Mouse (Mus musculus) erythroblast, embryonic 14.5 days (primary cell): Measurements from ENCODE around the gene Irf2. TPM values are rescaled to one million over a fixed set of nuclear protein-coding genes. Genes with fewer than 3 reads are reported as not detected.

Source experiments
- H3K27me3 ChIP-seq: 2 replicates; pipeline ENCODE4 v1.6.1; 2012; ENCODE audit warnings: inconsistent platforms; ENCODE audit not compliant: control insufficient read depth
- H3K36me3 ChIP-seq: 2 replicates; pipeline ENCODE4 v1.6.1; 2012; ENCODE audit warnings: mild to moderate bottlenecking, inconsistent platforms; ENCODE audit not compliant: control insufficient read depth
- H3K4me1 ChIP-seq: 2 replicates; pipeline ENCODE4 v1.6.1; 2012; ENCODE audit warnings: inconsistent platforms; ENCODE audit not compliant: control insufficient read depth
- H3K4me3 ChIP-seq: replicated peaks from 2 replicates; pipeline ENCODE3; 2012; ENCODE audit warnings: moderate library complexity, mild to moderate bottlenecking, inconsistent platforms
- H3K9me3 ChIP-seq: 2 replicates; pipeline ENCODE4 v1.6.1; 2012; ENCODE audit warnings: low read length, inconsistent platforms, mixed read lengths; ENCODE audit not compliant: control insufficient read depth
- GATA1 ChIP-seq: IDR thresholded peaks from 2 replicates; pipeline ENCODE4 v1.6.1; 2012; ENCODE audit warnings: low read length, inconsistent platforms, mixed read lengths
- TAL1 ChIP-seq: IDR thresholded peaks from 3 replicates; pipeline ENCODE4 v1.6.1; 2012; ENCODE audit warnings: low read length, inconsistent platforms, mixed read lengths
- polyA plus RNA-seq: library from polyadenylated mRNA; stranded (reverse); fragments of >175 nt; gene quantifications from 2 replicates; pipeline ENCODE4 v1.2.3, GENCODE M21; 2012

Irf2 gene
- polyA plus RNA-seq, 1 experiment: 0.81 TPM

- H3K4me1 ChIP-seq: peaks cover 43% of the 10 kb centered on the region
- TF ChIP-seq GATA1 (no peak; the same call in 1 of the 2 replicates), TAL1 (no peak)
- H3K4me3 ChIP-seq: peak overlapping the region; percentile 6
Observed at GRCm38 (mm10) chr8:46737421-46737820, 2.1 kb upstream of the Irf2 start.

DNA sequence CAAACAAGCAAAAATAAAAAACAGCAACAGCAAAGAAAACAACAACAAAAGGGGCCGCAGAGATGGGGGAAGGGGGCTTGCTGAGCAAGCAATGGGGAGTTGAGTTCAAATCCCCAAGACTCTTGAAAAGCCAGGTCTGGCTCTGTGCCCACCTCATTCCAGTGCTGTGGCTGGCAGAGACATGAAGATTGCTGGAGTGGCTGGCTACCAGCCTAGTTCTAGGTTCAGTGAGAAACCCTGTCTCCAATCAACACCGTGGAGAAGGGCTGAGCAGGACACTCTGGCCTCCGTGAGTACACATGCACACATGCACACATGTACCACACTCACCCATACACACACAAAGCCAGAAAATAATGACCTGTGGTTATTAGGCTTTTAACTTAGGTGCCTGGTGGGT is 1.6 kb upstream of the Irf2 start:
- TF ChIP-seq TAL1 (no peak), GATA1 (no peak)
- Histone ChIP-seq H3K4me1 (peaks cover 43% of the 10 kb centered on the region), H3K27me3 (no peaks in the 10 kb centered on the region), H3K36me3 (peaks cover 6% of the 10 kb centered on the region), H3K4me3 (peak overlapping the region; percentile 95), H3K9me3 (peaks cover 5% of the 10 kb centered on the region)

More at GRCm38 (mm10) chr8:46737421-46737820, 2.1 kb upstream of the Irf2 start:
- Histone ChIP-seq H3K36me3 (peaks cover 6% of the 10 kb centered on the region), H3K9me3 (peaks cover 5% of the 10 kb centered on the region), H3K27me3 (no peaks in the 10 kb centered on the region)

DNA sequence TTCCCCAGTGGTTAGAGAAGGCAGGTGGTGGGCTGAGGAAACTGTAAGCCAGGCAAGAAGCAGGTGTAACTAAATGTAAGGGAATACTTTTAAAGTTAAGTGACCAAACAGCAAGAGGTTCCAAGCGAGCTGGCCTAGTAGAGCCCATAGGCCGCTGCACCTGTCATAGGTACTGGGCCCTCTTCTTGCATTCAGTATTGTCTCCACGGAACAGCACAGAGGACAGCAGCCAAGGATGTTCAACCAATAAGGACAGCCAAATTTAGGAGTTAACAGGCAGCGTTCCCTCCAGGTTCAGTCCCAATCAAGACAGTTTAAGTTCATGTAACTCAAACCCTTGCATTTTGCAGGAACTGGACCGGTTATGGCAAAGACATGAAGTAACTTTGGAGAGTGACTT is 931 bp upstream of the Irf2 start:
- Histone ChIP-seq H3K4me1 (peaks cover 43% of the 10 kb centered on the region), H3K36me3 (peaks cover 6% of the 10 kb centered on the region), H3K4me3 (peak overlapping the region; percentile 95), H3K9me3 (peaks cover 5% of the 10 kb centered on the region), H3K27me3 (no peaks in the 10 kb centered on the region)
- TF ChIP-seq TAL1 (no peak), GATA1 (no peak)

- peaks cover 5% of the 10 kb centered on the region for H3K9me3 ChIP-seq
- no peaks in the 10 kb centered on the region for H3K27me3 ChIP-seq
- TF ChIP-seq GATA1 (no peak), TAL1 (no peak)
- peaks cover 6% of the 10 kb centered on the region for H3K36me3 ChIP-seq
- H3K4me1 ChIP-seq: peaks cover 43% of the 10 kb centered on the region
- H3K4me3 ChIP-seq: peak overlapping the region; percentile 95
Observed at GRCm38 (mm10) chr8:46739956-46740512, 502 bp downstream of the Irf2 start.

DNA sequence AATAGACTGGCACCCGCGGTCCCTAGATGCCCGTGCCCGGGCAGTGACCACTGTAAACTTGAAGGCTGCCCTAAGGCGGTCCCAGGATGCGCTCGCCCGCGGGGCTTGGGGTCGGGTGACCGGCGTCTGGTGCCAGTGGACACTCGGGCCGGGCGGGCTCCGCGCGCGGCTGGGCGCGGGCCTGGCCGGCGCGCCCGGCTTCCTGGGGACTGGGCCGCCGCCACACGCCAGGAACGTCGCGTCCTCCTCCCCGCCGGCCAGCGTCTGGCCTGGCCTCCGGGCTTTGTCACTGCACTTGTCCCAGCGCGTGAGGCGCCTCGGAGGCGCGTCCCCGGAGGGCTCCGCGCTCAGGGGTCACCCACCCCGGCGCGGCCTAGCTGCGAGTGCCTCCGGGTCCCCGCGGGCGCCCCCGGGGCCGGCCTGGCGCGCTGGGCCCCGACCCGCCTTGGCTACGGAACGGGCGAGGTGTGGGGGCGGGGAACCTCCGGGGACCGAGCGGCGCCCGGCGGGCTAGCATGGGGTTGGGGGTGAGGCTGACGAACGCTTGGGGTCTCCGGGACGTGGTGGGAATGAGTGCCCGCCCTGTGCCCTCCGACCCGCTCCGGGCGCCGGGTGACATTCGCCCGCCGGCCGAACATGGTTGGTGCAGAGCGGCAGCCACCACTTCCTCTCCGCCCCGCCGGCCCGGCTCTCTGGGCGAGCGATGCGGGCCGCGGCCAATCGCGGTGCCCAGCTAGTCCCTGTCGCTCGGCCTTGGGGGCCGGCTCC is 1.2 kb downstream of the Irf2 start:
- Histone ChIP-seq H3K4me3 (peak overlapping the region; percentile 95), H3K36me3 (peaks cover 6% of the 10 kb centered on the region), H3K27me3 (no peaks in the 10 kb centered on the region), H3K4me1 (peaks cover 42% of the 10 kb centered on the region), H3K9me3 (peaks cover 5% of the 10 kb centered on the region)
- TF ChIP-seq TAL1 (no peak), GATA1 (no peak)

- peaks cover 5% of the 10 kb centered on the region for H3K9me3 ChIP-seq
- peaks cover 43% of the 10 kb centered on the region for H3K4me1 ChIP-seq
- TF ChIP-seq TAL1 (no peak), GATA1 (no peak)
Observed at GRCm38 (mm10) chr8:46741281-46741791, 1.8 kb downstream of the Irf2 start.

DNA sequence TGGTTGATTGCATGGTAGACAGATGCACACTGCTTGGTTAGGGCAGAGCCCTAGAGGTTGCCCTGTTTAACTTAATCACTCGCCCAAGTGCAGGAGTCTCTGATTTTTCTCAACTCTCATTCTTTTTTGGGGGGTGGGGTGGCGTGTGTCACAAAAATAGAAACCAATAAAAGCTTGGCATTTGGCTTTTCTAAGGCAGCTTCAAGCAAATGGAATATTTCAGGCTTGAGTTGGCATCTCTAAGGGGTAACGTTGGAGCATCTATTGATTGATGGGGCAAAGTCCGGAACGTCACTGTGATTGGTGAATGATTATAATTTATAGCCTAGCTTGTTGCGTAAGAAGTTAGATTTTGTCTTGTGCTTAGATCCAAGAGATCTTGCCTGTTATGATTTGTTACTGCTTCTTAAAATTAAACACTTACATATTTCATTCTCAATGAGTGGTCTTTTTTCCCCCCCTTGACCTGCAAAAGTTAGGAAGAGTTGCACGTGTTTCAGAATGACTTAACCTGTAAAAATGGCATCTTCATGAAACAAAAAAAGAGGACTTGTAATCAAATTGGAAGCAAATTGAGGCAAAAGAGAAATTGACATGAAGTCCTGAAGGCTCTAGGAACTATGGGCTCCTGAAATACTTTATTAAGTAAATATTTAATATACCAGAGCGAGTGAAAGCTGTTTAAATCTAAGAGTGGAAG is 2.6 kb downstream of the Irf2 start:
- peak overlapping the region; percentile 95 for H3K4me3 ChIP-seq
- no peaks in the 10 kb centered on the region for H3K27me3 ChIP-seq
- peaks cover 37% of the 10 kb centered on the region for H3K4me1 ChIP-seq

More at GRCm38 (mm10) chr8:46741281-46741791, 1.8 kb downstream of the Irf2 start:
- Histone ChIP-seq H3K4me3 (peak overlapping the region; percentile 95), H3K27me3 (no peaks in the 10 kb centered on the region), H3K36me3 (peaks cover 6% of the 10 kb centered on the region)

GRCm38 (mm10) chr8:46742691-46743082 is 3.2 kb downstream of the Irf2 start:
- Histone ChIP-seq H3K4me1 (peaks cover 31% of the 10 kb centered on the region), H3K9me3 (no peaks in the 10 kb centered on the region), H3K27me3 (no peaks in the 10 kb centered on the region), H3K4me3 (no peak overlapping the region), H3K36me3 (no peaks in the 10 kb centered on the region; the same call in 1 of the 2 replicates)
- TF ChIP-seq TAL1: no peak

More for the DNA sequence above, 2.6 kb downstream of the Irf2 start:
- TF ChIP-seq TAL1 (no peak), GATA1 (no peak)
- Histone ChIP-seq H3K9me3 (no peaks in the 10 kb centered on the region), H3K36me3 (no peaks in the 10 kb centered on the region; the same call in 1 of the 2 replicates)

DNA sequence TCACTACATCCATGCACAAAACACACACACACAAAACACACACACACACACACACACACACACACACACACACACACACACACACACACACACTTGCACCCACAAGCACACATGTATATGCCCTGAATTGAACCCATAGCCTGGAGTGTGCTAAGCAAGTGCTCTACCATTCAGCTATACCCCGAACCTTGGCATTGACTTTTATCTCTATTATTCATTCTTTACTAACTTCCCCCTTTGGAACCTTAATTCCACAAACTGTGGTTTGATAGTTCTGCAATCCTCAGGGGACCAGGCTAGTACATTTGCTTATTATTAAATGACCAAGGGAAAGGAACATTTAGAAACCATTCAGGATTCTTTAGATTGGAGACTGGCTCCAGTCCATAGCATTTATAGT is 5.9 kb downstream of the Irf2 start:
- H3K9me3 ChIP-seq: no peaks in the 10 kb centered on the region
- H3K4me1 ChIP-seq: peaks cover 17% of the 10 kb centered on the region
- no peaks in the 10 kb centered on the region for H3K27me3 ChIP-seq
- TF ChIP-seq TAL1 (no peak), GATA1 (no peak)
- H3K4me3 ChIP-seq: no peak overlapping the region
- H3K36me3 ChIP-seq: peaks cover 7% of the 10 kb centered on the region
